Mouse (Mus musculus): Measurements from ENCODE around the gene Ifna13.

- TF ChIP-seq USF2 (IDR thresholded peaks at IDR 0.05; ENCODE audit: borderline replicate concordance in 1 of 2, insufficient read depth in 1 of 2, low read depth in 1 of 2, low read length in 2 of 2), result no peak
- TF ChIP-seq POLR2A (IDR thresholded peaks at IDR 0.05; ENCODE audit: control insufficient read depth in 1 of 2, insufficient read depth in 1 of 2, low read depth in 1 of 2, low read length in 2 of 2, poor library complexity in 1 of 2), result no peak
- no peak for TF ChIP-seq GABPA (IDR thresholded peaks at IDR 0.05; ENCODE audit: low read depth, low read length)
- no peak for TF ChIP-seq EP300 (IDR thresholded peaks at IDR 0.05; ENCODE audit: low read depth in 1 of 2, low read length in 2 of 2)
- no peak for TF ChIP-seq CTCF (IDR thresholded peaks at IDR 0.05 in 2 of 3, conservative IDR thresholded peaks at IDR 0.05 in 1 of 3; ENCODE audit: control insufficient read depth in 1 of 3, insufficient read depth in 1 of 3, low read depth in 2 of 3, low read length in 3 of 3, poor library complexity in 1 of 3, severe bottlenecking in 1 of 3)
- TF ChIP-seq BHLHE40 (IDR thresholded peaks at IDR 0.05; ENCODE audit: borderline replicate concordance, low read depth, low read length), result no peak
- TF ChIP-seq USF1 (IDR thresholded peaks at IDR 0.05; ENCODE audit: low read depth, low read length), result no peak
- TF ChIP-seq TAL1 (IDR thresholded peaks at IDR 0.05; ENCODE audit: low read length), result no peak
- TF ChIP-seq SIN3A (IDR thresholded peaks at IDR 0.05; ENCODE audit: low read length), result no peak
Measured at GRCm38 (mm10) chr4:88655461-88655860, 11.2 kb upstream of the Ifna13 start.
